Mouse (Mus musculus): ENCODE results near the gene Ddc.

Ddc gene

DNA sequence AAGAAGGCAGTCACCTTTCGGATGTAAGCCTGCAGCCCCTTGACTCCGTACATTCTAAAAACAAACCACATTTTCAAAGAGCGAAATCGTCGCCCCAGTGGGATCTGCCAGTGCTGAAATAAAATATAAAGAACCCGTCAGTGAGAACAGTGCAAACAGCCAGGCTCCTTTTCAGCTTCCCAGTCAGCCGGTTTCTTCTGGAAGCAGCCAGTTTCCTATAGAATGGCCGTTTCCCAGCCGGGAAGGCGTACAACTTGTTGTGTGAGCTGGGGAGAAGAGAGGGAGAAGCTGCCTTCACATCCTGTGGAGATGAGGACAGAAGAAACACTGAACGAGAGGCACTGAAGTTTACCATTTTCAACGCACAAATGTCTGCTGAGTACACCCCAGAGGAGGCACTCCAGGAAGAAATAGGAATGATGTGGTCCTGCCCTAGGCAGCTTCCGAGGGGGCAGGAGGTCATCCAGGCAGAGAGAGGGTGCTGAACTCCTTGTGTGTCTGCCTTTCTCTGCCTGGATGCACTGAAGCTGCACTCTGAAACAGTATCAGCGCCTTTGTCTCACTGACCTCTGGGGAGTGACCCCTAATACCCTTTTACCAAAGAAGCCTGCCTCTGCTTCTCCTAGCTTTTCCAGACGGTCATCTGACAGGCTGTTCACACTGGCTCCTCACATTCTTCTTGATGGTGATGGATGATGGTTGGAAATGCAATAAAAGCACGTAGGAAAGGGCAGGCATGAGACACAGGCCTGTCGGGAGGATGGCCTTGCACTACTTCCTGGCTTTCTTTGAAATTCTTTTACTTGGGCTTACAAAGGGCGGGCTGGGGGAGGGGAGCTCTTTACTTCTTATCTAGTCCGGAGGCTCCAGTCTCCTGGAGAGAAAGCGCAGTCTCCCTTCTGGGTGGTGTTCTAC, 75.5 kb downstream of the Ddc start:
- 48% methylated on average over 20 of the region's 20 CpGs for WGBS

DNA sequence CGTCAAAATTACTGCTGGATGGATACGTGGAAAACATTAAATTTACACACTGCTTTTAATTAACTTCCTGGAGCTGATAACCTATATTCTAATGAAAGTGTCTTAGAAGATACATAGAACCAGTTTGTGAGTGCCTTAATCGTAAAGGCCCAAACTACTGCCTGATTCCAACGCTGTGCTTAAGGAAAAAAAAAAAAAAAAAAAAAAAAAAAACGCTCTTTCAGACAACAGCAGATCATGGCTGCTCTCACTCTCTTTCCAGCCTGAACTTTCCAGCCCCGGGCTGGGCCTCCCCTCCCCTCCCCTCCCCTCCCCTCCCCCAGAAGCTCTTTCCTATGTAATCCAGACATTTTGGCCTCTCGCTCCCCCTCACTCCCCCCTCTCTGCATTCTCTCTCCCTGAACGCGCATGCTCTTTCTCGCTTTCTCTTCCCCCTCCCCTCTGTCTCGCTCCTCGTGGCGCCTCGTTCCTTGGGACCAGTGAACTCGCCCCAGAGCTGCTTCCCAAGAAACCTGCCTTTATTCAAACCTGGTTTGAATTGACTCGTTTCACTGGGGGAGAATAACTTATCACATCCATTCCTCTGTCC, 76.5 kb downstream of the Ddc start:
- 18% methylated on average over 16 of the region's 16 CpGs for WGBS

DNA sequence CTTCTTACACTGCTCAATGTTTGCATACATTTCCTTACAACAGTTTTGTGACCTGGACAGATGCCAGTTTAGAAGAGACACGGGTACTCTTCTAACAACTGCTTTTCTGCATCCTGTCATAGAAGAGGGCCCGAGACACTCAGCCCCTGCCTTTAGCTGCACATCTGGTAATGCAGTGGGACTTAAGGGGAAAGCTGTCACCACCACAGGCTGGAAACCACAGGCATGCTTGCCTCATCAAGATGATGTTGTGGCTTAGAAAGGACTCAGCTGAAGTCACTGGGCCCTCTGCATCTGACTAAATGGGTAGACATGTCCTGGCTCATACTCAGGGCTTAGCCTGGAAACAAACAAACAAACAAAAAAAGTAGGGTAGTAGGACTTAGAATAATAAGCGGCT, 77.2 kb downstream of the Ddc start:
- WGBS = 69% methylated on average over 3 of the region's 3 CpGs

DNA sequence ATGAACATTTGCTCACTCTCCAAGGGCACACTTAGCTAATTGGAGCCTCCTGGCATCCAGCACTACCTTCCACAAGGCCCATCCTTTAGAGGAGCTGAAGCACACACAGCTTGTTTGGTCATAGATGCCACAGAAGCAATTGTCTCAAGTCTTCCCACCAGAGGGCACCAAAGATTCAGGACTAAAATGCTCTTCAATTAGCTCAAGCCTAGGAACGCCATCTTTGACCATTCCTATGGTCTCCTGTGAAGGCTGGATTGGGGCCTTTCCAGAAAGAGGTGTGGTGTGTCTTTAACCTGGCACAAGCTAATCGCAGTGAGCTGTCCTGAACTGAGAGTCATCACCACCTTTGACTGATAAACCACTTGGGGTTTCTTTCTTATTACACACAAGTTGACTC, 77.7 kb downstream of the Ddc start:
- WGBS = 3% methylated on average over 2 of the region's 2 CpGs

DNA sequence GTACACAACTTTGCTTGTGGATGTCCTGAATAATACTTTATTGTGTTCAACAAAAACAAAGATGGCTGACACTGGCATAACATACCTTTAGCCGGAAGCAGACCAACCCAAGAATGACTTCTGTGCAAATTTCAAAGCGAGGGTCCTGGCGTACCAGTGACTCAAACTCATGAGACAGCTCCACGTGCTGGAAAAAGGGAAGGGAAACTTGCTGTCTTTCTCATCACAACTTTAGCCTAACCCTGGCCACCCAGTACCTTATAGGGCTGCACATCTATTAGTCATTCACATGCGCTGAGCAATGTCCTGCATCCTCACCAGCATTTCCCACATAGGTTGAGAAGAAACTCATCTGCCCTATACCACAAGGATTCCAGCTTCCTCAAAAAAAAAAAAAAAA, 78.7 kb downstream of the Ddc start:
- 90% methylated on average over 5 of the region's 5 CpGs for WGBS

DNA sequence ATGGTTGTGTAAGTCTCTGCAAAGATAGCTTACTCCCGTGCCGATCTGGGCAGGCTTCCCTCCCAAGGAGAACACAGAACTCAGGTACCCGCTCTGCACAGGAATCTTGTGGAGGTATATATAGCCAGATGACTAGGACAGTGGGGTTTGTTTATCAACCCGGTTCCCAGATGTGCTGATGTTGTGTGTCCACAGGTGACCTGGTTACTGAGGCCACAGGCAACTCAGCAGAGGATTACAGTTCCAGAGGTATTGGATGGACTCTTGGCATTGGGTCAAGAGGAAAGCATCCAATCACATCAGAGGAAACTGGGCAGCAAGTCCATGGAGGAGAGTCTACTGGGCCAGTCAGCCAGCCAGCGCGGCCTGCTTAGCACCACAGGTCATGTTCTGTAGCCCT, 79.1 kb downstream of the Ddc start:
- whole genome bisulfite sequencing = 94% methylated on average over 6 of the region's 6 CpGs

DNA sequence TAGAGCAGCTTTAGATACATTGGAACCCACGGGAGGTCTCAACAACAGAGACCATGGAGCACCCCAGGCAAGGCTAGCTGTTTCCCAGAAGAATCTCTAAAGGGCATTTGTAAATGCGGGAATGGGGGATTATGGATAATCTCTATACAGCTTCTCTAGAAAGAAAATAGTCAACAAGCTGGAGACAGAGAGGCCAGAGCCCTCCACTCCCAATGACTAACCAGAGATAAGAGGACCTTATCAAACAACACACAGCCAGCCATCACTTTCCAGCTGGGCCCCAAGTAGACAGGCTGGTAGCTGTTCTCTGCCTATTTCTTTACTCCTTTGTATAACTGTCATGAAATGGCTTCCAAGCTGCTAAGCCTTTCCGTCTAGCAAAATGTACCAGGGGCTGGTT, 82.2 kb downstream of the Ddc start:
- 84% methylated on average over 3 of the region's 3 CpGs for WGBS

DNA sequence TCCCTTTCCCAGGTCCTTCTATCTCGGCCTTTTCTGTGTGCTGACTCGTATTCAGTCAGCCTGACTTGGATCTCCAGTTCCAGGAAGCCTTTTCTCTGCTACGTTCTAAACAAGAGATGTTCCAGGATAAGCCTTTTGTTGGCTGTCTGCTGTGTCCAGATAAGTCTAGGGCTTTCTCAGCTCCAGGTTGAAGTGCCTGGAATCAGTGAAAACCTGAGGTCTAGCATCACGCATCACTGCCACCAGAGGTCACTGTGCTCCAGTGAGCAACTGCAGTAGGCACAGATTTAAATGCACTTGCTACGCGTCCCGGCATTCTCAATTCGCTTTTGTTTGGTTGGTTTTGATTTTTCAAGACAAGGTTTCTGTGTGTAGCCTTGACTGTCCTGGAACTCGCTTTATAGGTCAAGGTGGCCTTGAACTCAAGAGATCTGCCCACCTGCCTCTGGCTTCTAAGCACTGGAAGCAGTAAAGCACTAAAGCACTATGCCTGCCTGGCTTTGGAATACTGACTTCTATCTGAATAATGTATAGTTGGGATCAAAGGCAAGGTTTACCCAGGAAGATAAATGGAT, 86.0 kb downstream of the Ddc start:
- 22% methylated on average over 9 of the region's 9 CpGs for WGBS

DNA sequence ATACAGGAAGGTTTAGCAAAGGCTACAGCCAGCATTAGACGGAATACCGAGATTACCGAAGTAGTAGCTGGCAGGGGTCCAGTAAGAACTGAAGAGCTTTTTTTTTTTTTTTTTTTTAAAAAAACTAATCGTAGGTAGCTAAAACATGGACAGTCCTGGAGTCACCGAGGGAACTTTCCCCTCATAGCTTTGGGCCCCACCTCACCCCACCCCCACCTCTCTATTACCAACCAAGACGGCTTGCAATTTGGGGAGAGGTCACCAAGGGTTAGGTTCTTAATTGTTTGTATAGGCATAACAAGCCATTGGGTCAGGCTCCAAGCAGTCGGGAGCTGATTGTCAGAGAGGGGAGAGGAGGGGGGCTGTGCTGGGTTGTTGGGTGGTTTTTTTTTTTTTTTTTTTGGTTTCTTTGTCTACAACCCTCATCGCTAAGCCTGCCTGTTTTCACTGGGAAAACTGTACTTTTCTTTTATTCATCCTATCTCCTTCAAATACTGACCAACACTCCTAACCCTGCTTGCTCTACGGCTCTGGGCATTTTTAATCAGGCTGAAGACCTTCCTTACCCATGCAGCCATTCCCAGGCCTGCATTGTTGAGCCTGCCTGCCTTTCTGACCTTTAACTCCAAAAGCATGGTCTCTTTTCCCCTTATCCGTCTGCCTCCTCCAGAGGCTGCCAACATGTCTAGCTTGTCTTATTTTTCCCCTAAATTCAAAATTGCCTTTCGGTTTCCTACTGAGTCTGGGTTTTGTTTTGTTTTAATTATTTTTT, 88.4 kb downstream of the Ddc start:
- WGBS = 19% methylated on average over 11 of the region's 11 CpGs

DNA sequence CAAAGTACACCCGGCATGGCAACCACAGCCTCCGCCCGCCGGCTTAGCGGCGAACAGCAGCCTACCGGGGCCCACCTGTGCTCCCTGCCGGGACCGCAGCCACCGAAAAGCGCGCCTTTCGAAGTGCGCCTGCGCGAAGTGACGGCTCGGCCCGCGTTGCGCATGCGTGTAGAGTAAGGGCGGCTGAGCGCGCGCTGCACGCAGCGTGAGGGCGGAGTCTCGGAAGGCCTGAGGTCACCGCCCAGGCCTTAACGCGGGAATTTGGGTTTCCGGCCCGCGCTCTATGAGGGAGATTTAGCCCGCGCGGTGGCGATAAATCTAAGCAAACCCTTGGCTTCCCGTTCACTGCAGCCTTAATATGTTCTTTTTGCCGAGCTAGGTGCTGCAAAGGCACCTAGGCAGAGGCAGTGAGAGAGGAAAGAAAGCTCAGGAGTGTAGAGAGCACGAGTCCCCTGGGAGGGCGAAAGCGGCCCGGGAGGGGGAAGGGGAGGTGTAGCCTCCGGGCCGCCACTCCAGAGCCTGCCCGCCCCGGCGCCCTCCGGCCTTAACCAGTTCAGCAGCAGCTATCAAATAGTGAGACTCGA, 89.0 kb downstream of the Ddc start, which contains the start of gene Fignl1:
TSS of gene Fignl1 (minus strand) at position 143 of the 584 bp plus-strand sequence.
- WGBS = under 1% methylated on average over 53 of the region's 53 CpGs

DNA sequence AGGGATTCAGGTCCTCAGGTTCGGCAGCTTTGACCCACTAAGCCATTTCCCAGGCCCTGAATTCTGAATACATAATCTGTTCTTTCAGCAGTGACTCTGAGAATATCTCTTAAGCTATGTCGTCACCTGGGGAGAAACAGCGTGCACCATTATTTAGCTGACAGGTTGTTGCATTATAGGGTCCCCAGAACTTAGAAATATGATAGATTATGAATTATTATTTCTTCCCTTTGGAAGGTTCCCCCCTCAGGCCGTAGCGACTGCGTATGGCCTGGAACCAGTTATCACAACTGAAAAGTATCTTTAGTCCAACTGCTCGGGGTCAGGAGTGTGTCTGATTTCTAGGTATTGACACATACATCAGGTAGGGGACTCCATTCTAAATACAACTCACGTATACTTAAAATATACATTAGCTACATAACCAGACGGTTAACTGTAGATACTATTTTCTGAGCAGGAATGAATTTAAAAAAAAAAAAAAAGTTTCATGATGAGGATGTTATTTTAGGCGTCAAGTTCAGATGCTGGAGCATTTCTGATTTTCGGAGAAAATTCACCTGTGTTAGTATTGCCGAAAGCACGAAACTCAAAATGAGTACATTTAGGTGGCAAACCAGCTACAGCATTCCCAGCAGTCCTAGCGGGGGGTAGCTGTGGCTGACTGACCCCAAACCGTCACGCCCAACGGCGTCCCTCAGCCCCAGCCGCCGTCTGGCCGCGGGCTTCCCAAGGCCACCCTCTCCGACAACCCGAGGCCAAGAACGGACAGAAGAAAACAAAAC, 89.7 kb downstream of the Ddc start:
- WGBS = 8% methylated on average over 25 of the region's 25 CpGs

DNA sequence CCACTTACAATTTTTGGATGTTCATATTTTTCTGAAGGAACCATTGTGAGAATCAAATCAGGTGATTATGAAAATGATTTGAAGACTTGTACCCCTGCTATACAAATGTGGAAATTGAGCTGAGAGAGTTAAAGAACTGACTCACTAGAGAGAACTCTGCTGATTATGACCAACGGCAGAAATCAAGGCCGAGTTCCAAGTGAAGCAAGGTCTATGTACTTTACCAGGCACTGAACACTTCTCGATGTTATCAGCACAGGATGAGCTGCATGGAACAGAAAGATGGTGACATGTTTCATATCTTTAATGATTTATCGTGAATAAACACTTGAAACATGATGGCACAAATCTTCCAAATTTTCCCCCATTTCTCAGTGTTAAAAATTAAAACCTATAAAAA, 92.0 kb downstream of the Ddc start:
- WGBS = 91% methylated on average over 4 of the region's 4 CpGs

DNA sequence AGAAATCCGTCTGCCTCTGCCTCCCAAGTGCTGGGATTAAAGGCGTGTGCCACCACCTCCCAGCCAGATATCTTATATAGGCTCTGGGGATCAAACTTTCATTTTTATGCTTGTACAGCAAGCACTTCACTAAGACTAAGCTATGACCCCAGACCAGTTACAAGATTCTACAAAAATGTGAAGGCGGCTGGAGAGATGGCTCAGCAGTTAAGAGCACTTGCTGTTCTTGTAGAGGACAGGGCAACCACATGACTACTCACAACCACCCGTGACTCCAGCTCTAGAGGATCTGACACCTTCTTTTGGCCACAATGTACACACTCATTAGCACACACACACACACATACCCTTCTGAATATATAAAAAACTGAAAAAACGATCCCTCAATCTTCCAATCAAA, 93.5 kb downstream of the Ddc start:
- WGBS = 83% methylated on average over 5 of the region's 5 CpGs

DNA sequence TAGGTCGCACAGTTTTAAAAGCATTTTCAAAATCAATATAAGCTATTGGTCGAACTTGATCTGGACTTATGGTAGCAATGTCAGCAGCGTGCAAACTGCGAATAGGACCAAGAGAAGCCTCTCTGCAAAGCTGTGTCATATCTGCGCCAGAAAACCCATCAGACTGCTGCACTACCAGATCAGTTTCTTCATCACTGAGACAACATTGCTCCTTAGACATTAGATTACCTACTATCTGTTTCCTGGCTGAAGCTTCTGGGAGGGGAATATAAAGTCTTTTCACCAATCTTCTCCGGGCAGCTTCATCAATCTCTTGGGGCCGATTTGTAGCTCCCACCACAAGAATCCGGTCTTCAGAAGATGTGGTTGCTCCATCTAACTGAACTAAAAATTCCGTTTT, 96.9 kb downstream of the Ddc start:
- 96% methylated on average over 9 of the region's 9 CpGs for WGBS

DNA sequence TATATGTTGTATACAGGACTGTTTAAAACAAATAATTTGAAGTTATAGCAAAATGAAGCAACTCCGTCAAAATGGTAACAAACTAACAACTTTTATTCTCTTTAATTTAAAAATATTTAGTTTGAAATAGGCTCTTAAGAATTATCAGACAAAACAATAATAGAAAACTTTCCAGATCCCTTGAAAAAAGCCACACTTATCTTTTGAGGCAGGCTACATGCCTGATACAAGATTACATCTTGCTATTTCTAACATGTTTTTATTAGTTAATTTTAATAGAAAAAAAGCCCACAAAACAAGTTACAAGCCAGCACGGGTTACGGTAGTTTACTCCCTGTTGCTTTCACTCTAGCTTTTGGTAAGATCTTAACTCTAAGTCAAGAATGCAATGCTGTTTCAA, 97.6 kb downstream of the Ddc start:
- 92% methylated on average over 3 of the region's 3 CpGs for WGBS

DNA sequence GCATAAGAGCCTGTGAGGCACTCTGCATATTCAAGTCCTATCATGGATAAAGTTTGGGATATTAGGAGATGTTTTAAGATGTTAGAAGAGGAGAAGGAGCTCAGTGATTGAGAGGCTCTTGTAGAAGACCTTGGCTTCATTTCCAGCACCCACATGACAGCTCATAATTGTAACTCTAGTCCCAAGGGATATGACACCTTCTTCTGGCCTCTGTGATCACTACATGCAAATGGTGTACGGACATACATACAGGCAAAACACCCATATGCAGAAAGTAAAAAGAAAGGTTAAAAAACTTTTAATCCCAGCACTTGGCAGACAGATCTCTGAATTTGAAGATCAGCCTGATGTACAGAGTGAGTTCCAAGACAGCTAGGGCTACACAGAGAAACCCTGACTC, 99.3 kb downstream of the Ddc start:
- 96% methylated on average over 1 of the region's 1 CpGs for WGBS

DNA sequence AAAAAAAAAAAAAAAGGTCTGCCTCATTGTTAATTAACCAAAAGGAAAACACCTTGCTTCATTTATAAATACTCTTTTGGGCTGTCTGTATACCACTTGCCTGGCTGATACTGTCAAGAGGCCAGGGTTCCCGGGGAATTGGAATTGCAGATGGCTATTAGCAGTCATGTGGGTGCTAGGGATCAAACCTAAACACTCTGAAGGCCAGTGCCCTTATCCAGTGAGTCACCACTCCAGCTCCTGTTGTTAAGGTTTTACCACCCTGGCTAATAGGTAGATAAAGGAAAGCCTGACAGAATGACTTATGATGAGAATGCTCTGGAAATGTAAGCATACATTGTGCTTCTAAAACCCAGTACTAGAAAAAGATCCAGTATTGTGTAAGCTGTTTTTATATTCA, 103.3 kb downstream of the Ddc start:
- WGBS = 100% methylated on average over 1 of the region's 1 CpGs

DNA sequence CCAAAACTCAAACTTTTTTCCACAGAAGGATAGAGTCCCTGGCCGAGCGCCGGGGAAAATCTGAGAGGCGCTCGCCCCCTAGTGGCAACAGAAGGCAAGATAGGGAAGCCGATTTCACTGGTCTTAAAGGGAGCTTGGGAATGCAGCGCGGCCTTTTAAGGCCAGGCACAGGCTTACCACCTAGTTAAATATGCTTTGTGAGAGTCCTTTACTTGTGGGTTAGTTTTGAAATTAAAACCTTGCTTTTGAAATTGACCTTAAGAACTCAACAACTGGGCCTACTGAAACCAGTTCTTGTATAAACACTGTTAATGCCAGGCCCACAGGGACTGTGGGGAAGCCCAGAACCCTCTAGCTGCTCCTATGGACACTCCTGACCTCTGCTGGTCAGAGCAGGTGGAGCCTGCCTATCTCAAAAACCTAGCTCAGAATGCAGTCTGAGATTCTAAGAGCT, 109.4 kb downstream of the Ddc start:
- WGBS = 2% methylated on average over 8 of the region's 8 CpGs

DNA sequence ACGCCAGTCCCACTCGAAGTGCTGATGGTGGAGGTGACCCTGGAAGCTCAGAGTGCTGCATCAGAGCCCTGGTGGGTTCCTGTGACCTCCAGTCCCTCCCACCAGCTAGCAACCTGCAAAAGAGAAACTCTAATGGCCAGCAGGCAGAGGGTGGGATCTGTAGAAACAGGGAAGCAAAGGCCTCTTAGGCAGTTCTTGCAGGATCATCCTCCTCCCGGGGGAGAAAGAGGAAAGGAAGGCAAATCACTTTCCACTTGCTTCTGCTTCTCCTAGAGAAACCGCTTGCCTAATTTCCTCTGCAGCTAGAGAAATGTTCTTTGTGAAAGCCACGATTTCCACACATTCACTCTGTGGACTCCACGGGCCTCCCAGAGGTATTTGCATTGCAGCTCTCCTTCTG, 112.5 kb downstream of the Ddc start:
- 67% methylated on average over 6 of the region's 6 CpGs for whole genome bisulfite sequencing

DNA sequence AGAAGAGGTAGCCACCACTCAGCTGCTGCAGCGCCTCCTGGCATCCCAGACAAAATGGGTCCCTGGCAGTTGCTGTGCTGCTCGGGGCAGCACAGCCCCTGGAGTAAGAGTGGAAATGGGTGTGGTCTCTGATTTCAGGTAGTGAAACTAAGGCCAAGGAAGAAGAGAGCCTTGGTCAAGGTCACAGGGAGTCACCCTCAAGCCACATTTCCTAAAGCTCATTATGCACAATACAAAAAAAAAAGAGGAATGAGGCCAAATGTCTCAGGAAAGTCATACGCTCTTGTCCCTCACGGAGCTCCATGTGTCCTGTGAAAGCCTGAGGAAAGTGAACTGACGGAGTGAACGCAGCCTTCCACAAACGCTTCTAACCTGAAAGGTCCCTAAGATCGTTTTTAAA, 116.2 kb downstream of the Ddc start:
- 85% methylated on average over 8 of the region's 8 CpGs for WGBS

DNA sequence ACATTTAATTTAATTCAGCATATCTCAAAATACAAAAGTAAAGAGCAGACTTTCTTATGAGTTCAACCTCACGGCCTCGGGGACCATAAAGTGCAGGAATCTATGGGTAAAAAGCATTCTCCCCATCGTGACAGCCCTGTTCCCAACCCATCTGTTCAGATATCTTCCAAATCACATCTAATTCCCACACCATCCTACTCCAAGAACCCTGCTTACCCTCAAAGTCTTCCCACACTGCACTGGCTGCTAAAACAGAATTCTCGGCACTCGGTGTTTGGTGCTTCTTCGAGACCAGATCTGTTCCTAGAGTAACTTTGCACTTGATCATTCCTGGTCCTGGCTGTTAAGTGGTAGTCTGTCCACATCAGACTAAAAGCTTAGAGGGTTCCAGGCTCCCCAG, 119.6 kb downstream of the Ddc start:
- 54% methylated on average over 6 of the region's 6 CpGs for WGBS

Measured in cerebral cortex, adult 2 months (tissue).